Mouse (Mus musculus): Measurements from ENCODE around the gene Patl2. TPM values are rescaled to one million over a fixed set of nuclear protein-coding genes. Genes with fewer than 3 reads are reported as not detected.
A peak's percentile ranks its signal among the peaks of the same experiment; 100 is the strongest.

Patl2 gene
- polyA plus RNA-seq, 1 experiment from 2014 or later: 0.08 TPM

DNA sequence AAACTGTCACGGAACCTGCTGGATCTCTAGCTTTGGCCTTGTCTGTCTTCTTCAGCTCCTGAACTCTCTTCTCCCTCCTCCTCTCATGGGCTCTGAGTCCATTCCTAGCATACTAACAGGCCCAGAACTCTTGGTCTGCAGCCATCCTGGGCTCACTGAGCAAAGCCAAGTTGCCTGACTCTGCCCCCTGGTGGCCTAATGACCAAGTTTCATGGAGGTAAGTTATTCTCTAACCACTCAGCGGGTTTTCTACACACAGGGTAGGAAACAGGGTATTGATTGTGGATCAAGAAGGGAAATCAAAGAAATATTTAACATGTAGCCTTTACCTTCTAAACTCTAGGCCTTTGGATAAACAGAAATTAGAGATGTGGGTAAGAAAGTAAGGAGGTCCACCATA lies 25.3 kb downstream of the Patl2 start, which contains the start of gene Trim69:
TSS of gene Trim69 (plus strand) at position 21 of the 400 bp plus-strand sequence.
- Histone ChIP-seq H3K4me2 (ENCODE audit: low read length) (no peak within 1 kb of the TSS), H3K27me3 (replicated peaks; ENCODE audit: control insufficient read depth, insufficient read depth, low read length) (no peaks in the 10 kb centered on the region), H3K36me3 (ENCODE audit: control insufficient read depth, insufficient read depth, low read length) (no peaks in the 10 kb centered on the region), H3K4me1 (ENCODE audit: control insufficient read depth, insufficient read depth, low read depth, low read length) (no peaks in the 10 kb centered on the region), H3K27ac (ENCODE audit: low read depth, low read length) (no peak within 1 kb of the TSS), H3K9me3 (ENCODE audit: control insufficient read depth, low read length) (no peaks in the 10 kb centered on the region), H3K9ac (ENCODE audit: low read depth, low read length) (no peak within 1 kb of the TSS), H3K4me3 (ENCODE audit: low read length) (no peak within 1 kb of the TSS)
- peak; percentile 67; the same call in 1 of the 2 replicates for ATAC-seq
- WGBS: 30% methylated on average over 2 of the region's 2 CpGs

DNA sequence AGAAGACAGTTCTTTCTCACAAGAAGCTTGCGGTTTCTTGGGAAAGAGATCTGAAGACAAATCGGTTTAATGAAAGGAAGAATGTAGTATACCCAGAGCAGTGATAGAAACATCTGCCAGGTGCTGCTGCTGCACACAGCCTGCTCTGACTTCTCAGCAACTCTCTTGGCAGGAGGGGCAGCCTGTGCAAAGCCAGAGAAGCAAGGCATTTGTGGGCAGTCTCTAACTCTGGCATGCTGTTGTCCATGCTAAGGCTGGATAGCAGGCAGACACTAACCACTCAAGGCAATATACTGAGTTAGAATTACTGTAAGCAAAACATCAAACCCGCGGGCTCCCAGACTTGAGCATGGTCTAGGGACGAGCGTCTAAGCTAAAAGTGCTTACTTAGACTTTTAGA lies 26.3 kb downstream of the Patl2 start:
- 81% methylated on average over 6 of the region's 6 CpGs for WGBS
- Histone ChIP-seq H3K9ac (ENCODE audit: low read depth, low read length) (no peak overlapping the region), H3K9me3 (ENCODE audit: control insufficient read depth, low read length) (no peaks in the 10 kb centered on the region), H3K4me1 (ENCODE audit: control insufficient read depth, insufficient read depth, low read depth, low read length) (no peaks in the 10 kb centered on the region), H3K4me3 (ENCODE audit: low read length) (no peak overlapping the region), H3K27me3 (replicated peaks; ENCODE audit: control insufficient read depth, insufficient read depth, low read length) (no peaks in the 10 kb centered on the region), H3K27ac (ENCODE audit: low read depth, low read length) (no peak overlapping the region), H3K36me3 (ENCODE audit: control insufficient read depth, insufficient read depth, low read length) (no peaks in the 10 kb centered on the region), H3K4me2 (ENCODE audit: low read length) (no peak overlapping the region)
- no peak for ATAC-seq

DNA sequence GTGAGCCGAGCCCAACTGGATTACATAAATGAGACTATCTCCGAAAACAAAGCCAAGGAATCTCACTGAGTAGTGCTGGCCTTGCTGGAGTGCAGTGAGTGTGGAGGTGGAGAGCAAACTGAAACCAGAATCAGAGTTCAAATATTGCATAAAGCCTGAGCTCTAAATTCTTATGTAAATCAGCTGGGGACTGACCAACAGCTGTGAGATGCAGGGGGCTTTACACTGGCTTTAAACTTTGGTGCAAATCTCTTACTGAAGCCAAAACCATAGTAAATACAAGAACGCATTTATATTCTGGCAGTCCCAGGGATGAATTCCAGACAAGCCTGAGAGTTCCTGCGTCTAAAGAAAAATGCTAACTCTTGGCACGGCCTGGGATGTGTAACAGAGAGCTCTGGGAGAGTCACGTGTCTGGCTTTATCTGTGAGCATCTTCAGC lies 27.6 kb downstream of the Patl2 start:
- 50% methylated on average over 6 of the region's 6 CpGs for whole genome bisulfite sequencing
- Histone ChIP-seq H3K4me1 (ENCODE audit: control insufficient read depth, insufficient read depth, low read depth, low read length) (no peaks in the 10 kb centered on the region), H3K4me3 (ENCODE audit: low read length) (no peak overlapping the region), H3K9me3 (ENCODE audit: control insufficient read depth, low read length) (no peaks in the 10 kb centered on the region), H3K4me2 (ENCODE audit: low read length) (no peak overlapping the region), H3K27ac (ENCODE audit: low read depth, low read length) (no peak overlapping the region), H3K36me3 (ENCODE audit: control insufficient read depth, insufficient read depth, low read length) (no peaks in the 10 kb centered on the region), H3K9ac (ENCODE audit: low read depth, low read length) (no peak overlapping the region), H3K27me3 (replicated peaks; ENCODE audit: control insufficient read depth, insufficient read depth, low read length) (no peaks in the 10 kb centered on the region)
- ATAC-seq: no peak

DNA sequence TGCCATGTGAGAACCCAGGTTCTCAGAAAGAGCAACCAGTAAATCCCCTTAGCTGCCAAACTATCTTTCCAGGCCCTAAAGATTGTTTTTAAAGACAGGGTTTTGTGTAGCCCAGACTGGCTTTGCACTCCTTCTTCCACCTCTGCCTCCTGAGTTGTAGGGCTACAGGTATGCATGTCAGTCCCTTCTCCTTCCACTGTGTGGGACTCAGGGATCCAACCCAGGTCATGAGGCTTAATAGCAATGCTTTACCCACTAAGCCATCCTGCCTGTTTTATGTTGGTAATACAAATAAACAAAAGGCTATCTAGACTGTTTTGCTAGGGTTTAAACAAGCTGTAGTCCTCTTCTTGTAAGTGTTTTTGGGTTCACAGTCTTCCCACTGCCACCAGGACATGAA lies 28.4 kb downstream of the Patl2 start:
- Histone ChIP-seq H3K9ac (ENCODE audit: low read depth, low read length) (no peak overlapping the region), H3K4me1 (ENCODE audit: control insufficient read depth, insufficient read depth, low read depth, low read length) (no peaks in the 10 kb centered on the region), H3K4me2 (ENCODE audit: low read length) (no peak overlapping the region), H3K27ac (ENCODE audit: low read depth, low read length) (no peak overlapping the region), H3K4me3 (ENCODE audit: low read length) (no peak overlapping the region), H3K36me3 (ENCODE audit: control insufficient read depth, insufficient read depth, low read length) (no peaks in the 10 kb centered on the region), H3K9me3 (ENCODE audit: control insufficient read depth, low read length) (no peaks in the 10 kb centered on the region), H3K27me3 (replicated peaks; ENCODE audit: control insufficient read depth, insufficient read depth, low read length) (no peaks in the 10 kb centered on the region)
- no peak for ATAC-seq

DNA sequence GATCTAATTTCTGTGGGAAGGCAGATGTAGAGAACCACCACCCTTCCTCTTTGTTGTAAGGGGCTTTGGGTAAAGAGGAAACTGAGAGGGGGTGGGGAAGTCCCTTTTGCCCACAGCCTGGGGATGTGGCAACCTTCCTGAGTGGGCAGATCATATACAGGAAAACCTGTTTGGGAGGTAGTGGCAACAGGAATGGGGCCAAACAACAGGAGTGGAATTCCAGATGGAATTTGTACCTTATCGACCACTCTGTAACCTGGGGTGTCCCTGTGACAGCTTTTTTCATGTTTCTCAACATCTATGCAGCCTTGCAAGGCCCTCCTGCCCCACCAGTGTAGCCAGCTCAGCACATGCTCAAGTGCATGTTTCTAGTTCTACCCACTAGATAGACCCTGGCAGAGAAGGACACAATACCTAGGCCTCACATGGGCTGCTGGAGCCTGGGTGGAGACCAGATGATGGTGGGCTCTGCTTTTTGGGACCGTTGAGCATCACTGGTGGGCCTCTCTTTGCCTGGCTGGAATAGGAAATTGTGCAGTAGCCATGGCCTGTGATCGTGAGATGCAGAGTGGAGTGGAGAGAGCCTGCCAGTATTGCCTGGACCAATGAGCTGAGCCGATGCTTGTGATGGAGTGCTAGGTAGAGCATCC lies 29.8 kb downstream of the Patl2 start:
- no peak overlapping the region for H3K4me3 ChIP-seq (ENCODE audit: low read length)
- ATAC-seq: no peak
- 90% methylated on average over 4 of the region's 4 CpGs for WGBS

DNA sequence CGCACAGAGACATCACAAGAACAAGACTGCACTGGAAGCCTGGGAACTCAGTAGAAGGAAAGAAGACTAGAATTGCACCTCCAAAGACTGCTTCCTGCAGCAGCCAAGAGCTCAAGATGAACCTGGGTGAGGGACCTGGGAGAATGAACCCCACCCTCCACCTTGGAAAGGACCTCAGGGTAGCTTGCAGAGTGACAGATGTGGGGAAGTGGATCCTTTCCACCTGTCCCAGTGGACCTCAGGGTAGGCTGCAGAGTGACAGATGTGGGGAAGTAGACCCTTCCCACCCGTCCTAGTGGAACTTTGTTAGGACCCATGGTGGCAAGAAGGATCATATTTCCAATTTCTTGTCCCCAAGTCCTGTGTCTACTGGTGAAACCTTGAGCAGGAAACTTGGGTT lies 30.7 kb downstream of the Patl2 start:
- no peaks in the 10 kb centered on the region for H3K9me3 ChIP-seq (ENCODE audit: control insufficient read depth, low read length)
- ATAC-seq: no peak
- H3K36me3 ChIP-seq (ENCODE audit: control insufficient read depth, insufficient read depth, low read length): no peaks in the 10 kb centered on the region

More for the DNA sequence above, 29.8 kb downstream of the Patl2 start:
- H3K27me3 ChIP-seq (replicated peaks; ENCODE audit: control insufficient read depth, insufficient read depth, low read length): no peaks in the 10 kb centered on the region
- no peaks in the 10 kb centered on the region for H3K9me3 ChIP-seq (ENCODE audit: control insufficient read depth, low read length)
- no peak overlapping the region for H3K9ac ChIP-seq (ENCODE audit: low read depth, low read length)
- H3K36me3 ChIP-seq (ENCODE audit: control insufficient read depth, insufficient read depth, low read length): no peaks in the 10 kb centered on the region
- no peak overlapping the region for H3K4me2 ChIP-seq (ENCODE audit: low read length)
- H3K4me1 ChIP-seq (ENCODE audit: control insufficient read depth, insufficient read depth, low read depth, low read length): no peaks in the 10 kb centered on the region
- H3K27ac ChIP-seq (ENCODE audit: low read depth, low read length): no peak overlapping the region

DNA sequence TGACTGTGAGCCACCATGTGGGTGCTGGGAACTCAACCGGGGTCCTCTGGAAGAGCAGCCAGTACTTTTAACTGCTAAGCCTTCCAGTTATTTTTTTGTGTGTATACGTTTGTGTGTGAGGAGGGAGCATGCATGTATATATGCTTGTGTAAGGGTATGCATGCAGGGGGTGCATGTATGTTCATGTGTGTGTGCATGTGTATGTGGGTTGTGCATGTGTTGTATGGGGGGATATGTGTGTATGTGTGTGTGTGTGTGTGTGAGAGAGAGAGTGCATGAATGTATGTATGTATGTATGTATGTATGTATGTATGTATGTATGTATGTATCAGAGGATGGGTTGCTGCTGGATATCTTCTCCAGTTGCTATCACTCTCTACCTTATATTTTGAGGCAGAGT lies 31.5 kb downstream of the Patl2 start:
- no peaks in the 10 kb centered on the region for H3K27me3 ChIP-seq (replicated peaks; ENCODE audit: control insufficient read depth, insufficient read depth, low read length)
- 100% methylated on average over 2 of the region's 2 CpGs for WGBS
- H3K4me1 ChIP-seq (ENCODE audit: control insufficient read depth, insufficient read depth, low read depth, low read length): no peaks in the 10 kb centered on the region
- no peak overlapping the region for H3K4me3 ChIP-seq (ENCODE audit: low read length)
- no peak for ATAC-seq
- H3K4me2 ChIP-seq (ENCODE audit: low read length): no peak overlapping the region
- no peaks in the 10 kb centered on the region for H3K9me3 ChIP-seq (ENCODE audit: control insufficient read depth, low read length)
- H3K9ac ChIP-seq (ENCODE audit: low read depth, low read length): no peak overlapping the region
- no peak overlapping the region for H3K27ac ChIP-seq (ENCODE audit: low read depth, low read length)
- H3K36me3 ChIP-seq (ENCODE audit: control insufficient read depth, insufficient read depth, low read length): no peaks in the 10 kb centered on the region

More for the DNA sequence above, 30.7 kb downstream of the Patl2 start:
- Histone ChIP-seq H3K27me3 (replicated peaks; ENCODE audit: control insufficient read depth, insufficient read depth, low read length) (no peaks in the 10 kb centered on the region), H3K27ac (ENCODE audit: low read depth, low read length) (no peak overlapping the region), H3K9ac (ENCODE audit: low read depth, low read length) (no peak overlapping the region), H3K4me3 (ENCODE audit: low read length) (no peak overlapping the region), H3K4me2 (ENCODE audit: low read length) (no peak overlapping the region), H3K4me1 (ENCODE audit: control insufficient read depth, insufficient read depth, low read depth, low read length) (no peaks in the 10 kb centered on the region)
- WGBS: 94% methylated on average over 2 of the region's 2 CpGs

DNA sequence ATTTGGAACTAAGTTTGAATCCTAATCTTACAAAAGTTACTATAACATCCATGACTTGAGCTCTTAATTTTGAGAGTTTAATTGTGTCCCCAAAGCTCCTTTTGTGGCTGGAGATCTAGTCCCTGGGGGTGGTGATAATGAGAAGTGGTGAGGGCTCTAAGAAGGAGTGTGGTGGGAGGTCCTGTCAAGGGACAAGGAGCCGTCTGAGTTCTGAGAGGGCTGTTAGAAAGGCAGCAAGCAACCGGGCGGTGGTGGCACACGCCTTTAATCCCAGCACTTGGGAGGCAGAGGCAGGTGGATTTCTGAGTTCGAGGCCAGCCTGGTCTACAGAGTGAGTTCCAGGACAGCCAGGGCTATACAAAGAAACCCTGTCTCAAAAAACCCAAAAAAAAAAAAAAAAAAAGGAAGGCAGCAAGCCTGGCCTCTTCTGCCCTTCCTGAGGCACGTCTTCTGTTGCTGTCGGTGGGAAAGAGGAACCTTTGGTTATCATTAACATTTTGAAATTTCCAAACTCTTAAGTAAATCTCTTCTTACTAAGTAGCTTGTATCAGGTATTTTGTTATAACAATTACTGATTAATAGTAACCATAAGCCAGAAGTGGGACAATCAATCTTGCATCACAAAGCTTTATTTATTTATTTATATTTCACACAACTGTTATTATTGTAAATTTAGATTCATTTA lies 32.2 kb downstream of the Patl2 start:
- WGBS: 87% methylated on average over 6 of the region's 7 CpGs
- Histone ChIP-seq H3K27me3 (replicated peaks; ENCODE audit: control insufficient read depth, insufficient read depth, low read length) (no peaks in the 10 kb centered on the region), H3K27ac (ENCODE audit: low read depth, low read length) (no peak overlapping the region), H3K4me1 (ENCODE audit: control insufficient read depth, insufficient read depth, low read depth, low read length) (no peaks in the 10 kb centered on the region), H3K9ac (ENCODE audit: low read depth, low read length) (no peak overlapping the region), H3K4me3 (ENCODE audit: low read length) (no peak overlapping the region), H3K4me2 (ENCODE audit: low read length) (no peak overlapping the region), H3K9me3 (ENCODE audit: control insufficient read depth, low read length) (no peaks in the 10 kb centered on the region), H3K36me3 (ENCODE audit: control insufficient read depth, insufficient read depth, low read length) (no peaks in the 10 kb centered on the region)
- ATAC-seq: no peak

DNA sequence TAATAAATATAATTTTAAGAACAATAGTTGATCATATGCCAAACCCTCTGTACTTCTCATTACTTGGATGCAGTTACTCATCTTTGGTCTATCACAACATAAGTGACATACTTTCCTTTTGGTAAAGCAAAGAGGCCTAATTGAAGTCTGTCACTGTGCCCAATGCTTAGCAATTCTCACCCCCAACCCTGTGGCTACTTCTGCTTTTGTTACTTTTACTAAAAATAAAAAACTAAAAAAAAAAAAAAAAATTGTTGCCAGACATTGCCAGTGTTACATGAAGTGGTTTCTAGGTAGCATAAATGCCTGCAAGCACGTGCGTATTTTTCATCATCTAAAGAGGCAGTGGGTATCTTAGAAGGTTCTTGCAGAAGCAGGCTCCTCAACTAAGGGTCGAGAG lies 33.1 kb downstream of the Patl2 start:
- 82% methylated on average over 3 of the region's 3 CpGs for WGBS
- H3K27ac ChIP-seq (ENCODE audit: low read depth, low read length): no peak overlapping the region
- no peaks in the 10 kb centered on the region for H3K27me3 ChIP-seq (replicated peaks; ENCODE audit: control insufficient read depth, insufficient read depth, low read length)
- no peak overlapping the region for H3K4me3 ChIP-seq (ENCODE audit: low read length)
- H3K36me3 ChIP-seq (ENCODE audit: control insufficient read depth, insufficient read depth, low read length): no peaks in the 10 kb centered on the region
- H3K4me1 ChIP-seq (ENCODE audit: control insufficient read depth, insufficient read depth, low read depth, low read length): no peaks in the 10 kb centered on the region
- H3K9ac ChIP-seq (ENCODE audit: low read depth, low read length): no peak overlapping the region
- H3K9me3 ChIP-seq (ENCODE audit: control insufficient read depth, low read length): no peaks in the 10 kb centered on the region
- no peak overlapping the region for H3K4me2 ChIP-seq (ENCODE audit: low read length)
- no peak for ATAC-seq
